8 mouse cellular contexts compared by ENCODE assay signal in genomic region chr8:106010748-106011642, GRCm38 (mm10). TPM values are rescaled to one million over a fixed set of nuclear protein-coding genes. Genes with fewer than 3 reads are reported as not detected.
DNase-seq lines count a peak whose midpoint lies in the region; ATAC-seq and TF ChIP-seq lines count a peak whose summit lies in the region.

No protein-coding gene starts in this region.

- no peak for TF ChIP-seq CTCF in Patski (IDR thresholded peaks at IDR 0.05)

- no peaks in the 10 kb centered on the region for H3K9me3 ChIP-seq in hindbrain, embryonic 14.5 days (ENCODE audit: control insufficient read depth, low read length)

- POLR2A ChIA-PET in Patski (lab: Charles Lee), result interaction anchor here (0.6 to 0.8 kb wide), 2 partner anchors 9 to 310 kb away, joined by 3 to 4 read pairs; no protein-coding TSS in a partner anchor

- H3K4me1 ChIP-seq in hindbrain, embryonic 14.5 days (replicated peaks; ENCODE audit: control insufficient read depth, insufficient read depth, low read length), result peaks cover 12% of the 10 kb centered on the region

- peak overlapping the region; percentile 71 for H3K27ac ChIP-seq in hindbrain, embryonic 14.5 days

- peaks cover 10% of the 10 kb centered on the region; the same call in 1 of the 2 replicates for H3K36me3 ChIP-seq in hindbrain, embryonic 14.5 days (replicated peaks; ENCODE audit: control insufficient read depth, insufficient read depth)

- CTCF ChIA-PET in Patski (lab: Charles Lee), result interaction anchor here (1.0 to 1.5 kb wide), 4 partner anchors 9 to 28 kb away, joined by 3 to 4 read pairs (median 3); partner anchors contain the start of gene Dus2

- peak overlapping the region; percentile 86 for H3K9ac ChIP-seq in hindbrain, embryonic 14.5 days

- peak; percentile 51 for DNase-seq in Patski (ENCODE audit: low read depth, low spot score)
- peak; percentile 96 for DNase-seq in cerebellum, postnatal 14 days
- peak; percentile 85 to 94 for DNase-seq in frontal cortex, postnatal 14 days (ENCODE audit: low spot score in 2 of 2)
- DNase-seq in hindbrain, embryonic 14.5 days (ENCODE audit: low spot score), result peak; percentile 96
- DNase-seq in layer of hippocampus, postnatal 36 days, result peak; percentile 91
- peak; percentile 95 for DNase-seq in lung, postnatal 36 days
- peak; percentile 97 for DNase-seq in retina, postnatal 1 day
- peak; percentile 83 to 85 for DNase-seq in urinary bladder, adult 18-20 months (ENCODE audit: low spot score in 2 of 2)

- WGBS in hindbrain, embryonic 14.5 days, result 2% methylated on average over 74 of the region's 74 CpGs

- in situ Hi-C loops in Patski (cut with MboI; ENCODE audit: low pct_unique_long_range_greater_than_20kb), result no loop called here

- H3K4me2 ChIP-seq in hindbrain, embryonic 14.5 days (replicated peaks), result peak overlapping the region; percentile 90

- no peaks in the 10 kb centered on the region for H3K27me3 ChIP-seq in Patski
- H3K27me3 ChIP-seq in hindbrain, embryonic 14.5 days (ENCODE audit: control insufficient read depth, insufficient read depth, low read length), result no peaks in the 10 kb centered on the region

- H3K4me3 ChIP-seq in hindbrain, embryonic 14.5 days (replicated peaks; ENCODE audit: low read length), result peak overlapping the region; percentile 91

- ATAC-seq in Patski, result peak; percentile 88
- peak; percentile 96 for ATAC-seq in hindbrain, embryonic 14.5 days (ENCODE audit: low FRiP score)

RNA-seq across cellular contexts. Expression of gene Ddx28, which starts 0.7 kb away (rescaled TPM):
- polyA plus RNA-seq in Patski (2021), result 12.7 TPM
- polyA plus RNA-seq in hindbrain, embryonic 14.5 days (2014; fragmentation: Nextera tagmentation; extraction: Ambion mirVana), result 20.3 and 22.1 TPM in 2 replicates
- 10 to 100 TPM; 11.5 to 14.6 TPM for total RNA-seq in layer of hippocampus, postnatal 36 days (2021)

RNA-seq across cellular contexts. Expression of gene Dpep2nb, which starts 5.2 kb away (rescaled TPM):
- polyA plus RNA-seq in Patski (2021), result 0.14 TPM
- not detected in 2 replicates for polyA plus RNA-seq in hindbrain, embryonic 14.5 days (2014; fragmentation: Nextera tagmentation; extraction: Ambion mirVana)
- total RNA-seq in layer of hippocampus, postnatal 36 days (2021), result under 1 TPM in 1 of 2 experiments, not detected in 1; 0.32 TPM

RNA-seq across cellular contexts. Expression of gene Dus2, which starts 19.9 kb away (rescaled TPM):
- polyA plus RNA-seq in Patski (2021), result 15.4 TPM
- polyA plus RNA-seq in hindbrain, embryonic 14.5 days (2014; fragmentation: Nextera tagmentation; extraction: Ambion mirVana), result 21.3 and 22.4 TPM in 2 replicates
- 10 to 100 TPM; 18.9 to 22.6 TPM for total RNA-seq in layer of hippocampus, postnatal 36 days (2021)

RNA-seq across cellular contexts. Expression of gene Dpep3, which starts 31.8 kb away (rescaled TPM):
- polyA plus RNA-seq in Patski (2021), result not detected
- not detected in 2 replicates for polyA plus RNA-seq in hindbrain, embryonic 14.5 days (2014; fragmentation: Nextera tagmentation; extraction: Ambion mirVana)
- total RNA-seq in layer of hippocampus, postnatal 36 days (2021), result not detected

RNA-seq across cellular contexts. Expression of gene Slc12a4, which starts 45.1 kb away (rescaled TPM):
- polyA plus RNA-seq in Patski (2021), result 76.0 TPM
- 9.3 and 9.4 TPM in 2 replicates for polyA plus RNA-seq in hindbrain, embryonic 14.5 days (2014; fragmentation: Nextera tagmentation; extraction: Ambion mirVana)
- total RNA-seq in layer of hippocampus, postnatal 36 days (2021), result 10 to 100 TPM; 20.5 to 20.7 TPM

Comparison
In these comparisons a context has a peak if more than half of its experiments do, and no peak if none do; other contexts are left out.
1. Peak in every context shown above with its lines: DNase-seq, ATAC-seq, H3K4me3 ChIP-seq and H3K27ac ChIP-seq.